Mouse (Mus musculus) liver, adult 2 months (tissue): Measurements from ENCODE around the gene Mylk3. TPM values are rescaled to one million over a fixed set of nuclear protein-coding genes. Genes with fewer than 3 reads are reported as not detected.

Experiments
- DNase-seq: peaks from one replicate; pipeline ENCODE4 v3.0.0-alpha.2; 2011; ENCODE audit warnings: low read depth, low spot score; ENCODE audit errors: extremely low read depth
- H3K27ac ChIP-seq: fragments of 200-500 bp; replicated peaks from 2 replicates; pipeline ENCODE4 v1.5.1; 2012; ENCODE audit warnings: low read depth, mild to moderate bottlenecking, control low read depth, inconsistent platforms, low read length; ENCODE audit not compliant: insufficient read depth
- H3K27me3 ChIP-seq: fragments of 200-500 bp; 2 replicates; pipeline ENCODE4 v1.6.1; 2012; ENCODE audit warnings: mild to moderate bottlenecking, moderate library complexity, low read length, inconsistent platforms; ENCODE audit not compliant: control insufficient read depth, insufficient read depth
- H3K36me3 ChIP-seq: fragments of 200-500 bp; 2 replicates; pipeline ENCODE4 v1.6.1; 2012; ENCODE audit warnings: low read length, inconsistent platforms; ENCODE audit not compliant: control insufficient read depth, insufficient read depth
- H3K4me1 ChIP-seq: fragments of 200-500 bp; 2 replicates; pipeline ENCODE4 v1.6.1; 2011; ENCODE audit warnings: low read length; ENCODE audit not compliant: control insufficient read depth, insufficient read depth
- H3K4me3 ChIP-seq: fragments of 200-500 bp; 2 replicates; pipeline ENCODE4 v1.5.1; 2011; ENCODE audit warnings: low read depth, mild to moderate bottlenecking, control low read depth, low read length, moderate library complexity; ENCODE audit not compliant: insufficient read depth
- H3K79me2 ChIP-seq: fragments of 200-500 bp; 2 replicates; pipeline ENCODE4 v1.6.1; 2012; ENCODE audit warnings: inconsistent platforms, mild to moderate bottlenecking, low read length, moderate library complexity; ENCODE audit not compliant: control insufficient read depth, insufficient read depth
- H3K9ac ChIP-seq: fragments of 200-500 bp; 2 replicates; pipeline ENCODE4 v1.6.1; 2012; ENCODE audit warnings: low read depth, mild to moderate bottlenecking, control low read depth, inconsistent platforms, low read length
- CTCF ChIP-seq: fragments of 200-500 bp; IDR thresholded peaks from 2 replicates; pipeline ENCODE4 v1.5.1; 2011; ENCODE audit warnings: low read depth, low read length, control low read depth
- POLR2A ChIP-seq: fragments of 200-500 bp; IDR thresholded peaks from 2 replicates; pipeline ENCODE4 v1.6.1; 2011; ENCODE audit warnings: low read length, control low read depth; ENCODE audit not compliant: insufficient read depth; ENCODE audit errors: extremely low read depth
- WGBS: fragments of 180-500 bp; shearing (Covaris S2); methylation state at CpG from one replicate; pipeline ENCODE4 v1.1.7; 2018; 5-methylcytosine and 5-hydroxymethylcytosine counted together
- polyA plus RNA-seq: library from polyadenylated mRNA; depleted of rRNA; stranded (reverse); fragments of >200 nt; gene quantifications from 2 replicates; pipeline ENCODE4 v1.2.3, GENCODE M21; 2012
- total RNA-seq: library from RNA; depleted of rRNA; stranded (reverse); fragments of >200 nt; gene quantifications from 2 replicates; pipeline ENCODE4 v1.2.3, GENCODE M21; 2014

Mylk3 gene
- total and polyA plus RNA-seq, 2 experiments: 0.20 to 0.55 TPM

DNA sequence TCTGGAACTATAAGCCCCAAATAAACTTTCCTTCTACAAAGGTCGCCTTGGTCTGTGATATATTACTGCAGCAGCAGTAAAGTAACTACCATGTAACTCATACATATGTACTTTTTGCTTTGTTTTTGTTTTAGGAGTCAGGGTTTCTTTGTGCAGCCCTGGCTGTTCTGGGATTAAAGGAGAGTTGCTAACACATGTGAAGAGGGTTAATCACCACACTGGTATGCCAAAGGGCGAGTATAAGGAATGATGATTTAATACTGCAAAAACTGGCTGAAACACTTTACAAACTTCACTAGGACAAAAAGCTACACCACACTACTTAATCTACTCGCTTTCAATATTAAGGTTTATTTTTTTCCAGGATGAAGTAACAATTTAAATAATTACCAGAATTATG, 22.4 kb upstream of the Mylk3 start:
- Histone ChIP-seq H3K4me3 (no peak overlapping the region), H3K27me3 (no peaks in the 10 kb centered on the region), H3K27ac (no peak overlapping the region), H3K9ac (no peak overlapping the region), H3K4me1 (no peaks in the 10 kb centered on the region; the same call in 1 of the 2 replicates), H3K79me2 (no peaks in the 10 kb centered on the region), H3K36me3 (peaks cover 7% of the 10 kb centered on the region; the same call in 1 of the 2 replicates)
- 76% methylated on average over 3 of the region's 3 CpGs for WGBS
- DNase-seq: no peak
- TF ChIP-seq POLR2A (no peak), CTCF (no peak)

DNA sequence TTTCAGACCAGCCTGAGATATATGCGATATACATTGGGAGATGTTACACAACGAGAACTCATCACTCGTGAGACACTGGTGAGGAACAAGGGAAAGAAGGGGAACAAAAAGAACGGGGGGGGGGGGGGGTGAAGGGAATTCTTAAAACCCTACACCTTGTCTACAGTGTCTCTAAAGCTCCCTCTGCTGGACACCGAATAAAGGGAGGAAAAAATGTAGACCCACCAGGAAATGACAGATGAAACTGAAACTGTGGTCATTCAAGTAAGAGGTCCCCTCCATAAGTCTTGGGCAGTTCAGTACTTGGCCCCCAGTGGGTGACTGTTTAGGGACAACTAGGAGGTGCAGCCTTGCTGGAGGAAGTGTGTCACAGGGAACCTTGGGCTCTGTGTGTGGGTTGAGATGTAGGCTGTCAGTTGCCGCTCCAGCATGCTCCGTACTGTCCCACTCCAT, 21.9 kb upstream of the Mylk3 start:
- Histone ChIP-seq H3K9ac (0 out of 2 replicates have a peak overlapping the region, but pooled peaks have one; percentile 42), H3K36me3 (peaks cover 7% of the 10 kb centered on the region; the same call in 1 of the 2 replicates), H3K4me1 (no peaks in the 10 kb centered on the region; the same call in 1 of the 2 replicates), H3K27ac (no peak overlapping the region; the same call in 1 of the 2 replicates), H3K4me3 (peak overlapping the region; percentile 21; the same call in 1 of the 2 replicates), H3K79me2 (no peaks in the 10 kb centered on the region), H3K27me3 (no peaks in the 10 kb centered on the region)
- DNase-seq: no peak
- TF ChIP-seq CTCF: 0 out of 2 replicates have a peak, but pooled peaks have one; percentile 17
- no peak for TF ChIP-seq POLR2A
- WGBS: 56% methylated on average over 7 of the region's 7 CpGs

DNA sequence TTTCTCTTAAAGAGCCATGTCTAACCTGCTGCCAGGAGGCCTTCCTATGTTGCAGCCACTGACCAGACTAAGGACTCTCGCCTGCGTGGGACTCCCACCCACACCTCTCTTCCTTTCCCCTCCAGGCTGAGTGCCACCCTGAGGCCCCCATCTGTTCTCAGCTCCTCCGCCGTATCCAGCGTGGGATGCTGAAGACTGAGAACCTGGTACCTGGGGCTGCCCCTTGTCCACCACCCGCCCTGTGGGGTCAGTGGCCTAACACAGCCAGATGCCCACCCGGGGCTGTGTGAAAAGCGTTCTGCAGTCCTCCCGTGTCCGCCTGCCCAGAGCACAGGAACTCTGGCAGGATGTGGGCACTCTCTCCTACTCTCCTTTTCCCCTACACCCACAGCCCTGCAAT, 19.8 kb upstream of the Mylk3 start:
- TF ChIP-seq CTCF (no peak), POLR2A (no peak)
- WGBS: 87% methylated on average over 10 of the region's 10 CpGs

DNA sequence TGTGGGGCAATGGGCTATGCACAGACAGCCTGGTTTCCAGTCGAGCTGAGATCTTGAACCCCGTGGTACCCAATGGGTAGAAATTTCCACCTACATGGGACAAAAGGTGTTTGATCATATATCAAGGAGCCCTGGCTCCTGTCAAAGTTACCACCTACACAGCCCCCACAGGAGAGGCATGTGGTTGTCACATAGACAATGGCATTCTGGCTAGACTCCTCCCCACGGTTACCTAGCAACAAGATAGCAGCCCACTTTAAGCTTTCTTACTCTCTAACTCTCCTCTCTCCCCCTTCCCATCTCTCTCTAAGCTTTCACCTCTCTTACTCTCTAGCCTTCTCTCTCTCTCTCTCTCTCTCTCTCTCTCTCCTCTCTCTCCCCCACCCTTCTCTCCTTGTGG, 19.3 kb upstream of the Mylk3 start:
- no peak for DNase-seq
- 67% methylated on average over 3 of the region's 3 CpGs for WGBS
- no peak overlapping the region for H3K4me3 ChIP-seq
- no peak for TF ChIP-seq CTCF
- no peak for TF ChIP-seq POLR2A
- H3K27ac ChIP-seq: no peak overlapping the region
- no peaks in the 10 kb centered on the region; the same call in 1 of the 2 replicates for H3K4me1 ChIP-seq
- H3K36me3 ChIP-seq: peaks cover 2% of the 10 kb centered on the region; the same call in 1 of the 2 replicates
- no peaks in the 10 kb centered on the region for H3K79me2 ChIP-seq
- H3K27me3 ChIP-seq: no peaks in the 10 kb centered on the region
- H3K9ac ChIP-seq: no peak overlapping the region

More for the DNA sequence above, 19.8 kb upstream of the Mylk3 start:
- H3K27ac ChIP-seq: no peak overlapping the region
- no peaks in the 10 kb centered on the region for H3K79me2 ChIP-seq
- H3K9ac ChIP-seq: no peak overlapping the region
- no peak overlapping the region for H3K4me3 ChIP-seq
- no peaks in the 10 kb centered on the region for H3K27me3 ChIP-seq
- no peak for DNase-seq
- H3K4me1 ChIP-seq: no peaks in the 10 kb centered on the region; the same call in 1 of the 2 replicates
- H3K36me3 ChIP-seq: peaks cover 4% of the 10 kb centered on the region; the same call in 1 of the 2 replicates

DNA sequence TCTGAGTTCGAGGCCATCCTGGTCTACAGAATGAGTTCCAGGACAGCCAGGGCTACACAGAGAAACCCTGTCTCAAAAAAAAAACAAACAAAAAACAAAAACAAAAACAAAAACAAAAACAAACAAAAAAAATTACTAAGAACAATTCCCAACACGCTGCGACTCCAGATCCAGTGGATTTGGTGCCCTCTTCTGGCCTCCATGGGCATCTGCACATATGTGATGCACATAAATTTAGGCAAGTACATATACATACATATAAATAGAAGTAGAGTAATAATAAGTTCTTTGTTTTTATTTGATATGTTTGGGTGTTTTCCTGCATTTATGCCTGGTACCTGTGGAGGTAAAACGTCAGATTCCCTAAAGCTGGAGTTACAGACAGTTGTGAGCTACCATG, 12.4 kb upstream of the Mylk3 start:
- no peak overlapping the region for H3K27ac ChIP-seq
- H3K4me1 ChIP-seq: no peaks in the 10 kb centered on the region
- H3K4me3 ChIP-seq: no peak overlapping the region
- H3K27me3 ChIP-seq: no peaks in the 10 kb centered on the region
- no peaks in the 10 kb centered on the region for H3K79me2 ChIP-seq
- WGBS: 89% methylated on average over 4 of the region's 4 CpGs
- H3K36me3 ChIP-seq: no peaks in the 10 kb centered on the region
- TF ChIP-seq CTCF (no peak), POLR2A (no peak)
- H3K9ac ChIP-seq: no peak overlapping the region
- no peak for DNase-seq

DNA sequence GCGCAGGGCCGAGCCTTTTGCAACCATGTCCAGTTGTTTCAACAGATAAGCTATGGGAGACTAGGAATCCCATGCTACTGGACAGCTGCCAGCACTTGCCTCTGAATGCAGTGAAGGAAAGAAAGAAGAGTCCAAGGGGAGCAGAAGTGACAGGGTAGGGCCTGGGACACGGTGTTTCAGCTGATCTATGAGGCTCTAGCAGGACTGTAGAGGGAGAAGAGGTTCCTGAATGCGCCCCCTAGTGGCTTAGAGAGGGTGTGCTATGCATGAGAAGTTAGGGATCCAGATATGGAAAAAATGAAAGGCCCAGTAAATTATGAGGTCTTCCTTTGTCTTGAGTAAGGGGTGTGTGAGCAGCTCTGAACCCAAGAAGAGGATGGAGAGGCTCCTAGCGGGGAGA, 11.4 kb upstream of the Mylk3 start:
- Histone ChIP-seq H3K9ac (no peak overlapping the region), H3K36me3 (no peaks in the 10 kb centered on the region), H3K4me3 (no peak overlapping the region), H3K4me1 (no peaks in the 10 kb centered on the region), H3K27ac (no peak overlapping the region), H3K27me3 (no peaks in the 10 kb centered on the region), H3K79me2 (no peaks in the 10 kb centered on the region)
- peak; percentile 14 for DNase-seq
- TF ChIP-seq POLR2A: no peak
- peak; percentile 47 for TF ChIP-seq CTCF
- WGBS: 44% methylated on average over 5 of the region's 5 CpGs
